Mouse (Mus musculus): ENCODE measurements around the gene Crat. TPM values are rescaled to one million over a fixed set of nuclear protein-coding genes. Genes with fewer than 3 reads are reported as not detected.

The Crat gene
- polyA plus RNA-seq, 1 experiment, result not detected

DNA sequence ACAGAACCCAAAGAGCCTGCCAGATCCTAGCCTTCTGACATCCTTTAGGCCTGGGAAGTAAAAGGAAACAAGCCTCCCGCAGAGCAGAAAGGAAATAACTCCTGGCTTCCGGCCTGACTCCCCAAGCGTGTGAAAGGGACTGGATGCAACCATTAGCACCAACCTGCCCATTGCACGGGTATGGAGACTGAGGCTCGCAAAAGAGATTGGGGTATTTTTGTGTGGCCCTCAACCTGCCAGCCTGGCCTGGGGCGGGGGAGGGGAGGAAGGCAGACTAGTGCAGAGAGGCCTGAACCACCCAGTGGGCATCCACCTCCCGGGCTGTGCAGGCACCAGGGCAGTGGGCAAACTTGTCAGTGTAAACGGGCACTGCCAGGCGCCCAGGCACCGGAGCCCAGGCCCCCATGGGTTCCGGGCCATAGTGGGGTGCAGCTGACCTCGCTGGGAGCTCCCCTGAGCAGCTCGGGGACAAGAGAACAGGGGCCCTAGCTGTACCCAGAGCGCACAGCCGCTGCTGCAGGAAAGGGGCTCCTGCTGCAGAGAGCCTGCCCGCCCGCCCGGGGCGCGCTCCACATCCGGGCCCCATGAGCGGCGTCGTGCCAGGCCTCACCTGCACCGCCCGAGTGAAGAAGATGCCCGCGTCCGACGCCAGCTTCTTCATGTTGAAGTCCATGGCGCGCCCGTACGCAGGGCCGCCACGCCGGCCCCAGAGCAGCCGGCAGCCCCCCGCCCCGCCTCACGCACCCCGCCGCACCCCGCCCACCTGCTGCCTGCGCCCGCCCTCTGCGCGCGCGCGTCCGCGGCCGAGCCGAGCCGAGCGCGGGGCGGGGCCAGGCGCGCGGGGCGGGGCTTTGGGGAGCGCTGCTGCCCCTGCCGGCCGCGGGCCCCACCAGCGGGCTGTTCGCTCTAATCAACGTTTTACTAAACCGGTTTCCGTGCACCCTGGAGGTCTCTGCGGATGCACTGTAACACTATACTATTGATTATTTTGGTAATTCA is 56.8 kb downstream of the Crat start, which contains the start of gene Sh3glb2:
Gene Sh3glb2, minus strand, starts transcription at position 805 of the 999 bp plus-strand sequence.
- Histone ChIP-seq H3K27ac (ENCODE audit: insufficient read depth, low read depth, low read length) (peak within 1 kb of the TSS; percentile 90), H3K4me3 (ENCODE audit: insufficient read depth, low read depth, low read length) (peak within 1 kb of the TSS; percentile 65), H3K4me1 (ENCODE audit: control insufficient read depth, insufficient read depth, low read length) (peaks cover 42% of the 10 kb centered on the region)
- TF ChIP-seq CTCF (IDR thresholded peaks at IDR 0.05; ENCODE audit: insufficient read depth, low read depth, low read length), result peak; percentile 21; the same call in 1 of the 2 replicates
- TF ChIP-seq POLR2A (IDR thresholded peaks at IDR 0.05; ENCODE audit: insufficient read depth, low read depth, low read length), result peak; percentile 56; the same call in 1 of the 2 replicates
- WGBS, result under 1% methylated on average over 73 of the region's 73 CpGs

DNA sequence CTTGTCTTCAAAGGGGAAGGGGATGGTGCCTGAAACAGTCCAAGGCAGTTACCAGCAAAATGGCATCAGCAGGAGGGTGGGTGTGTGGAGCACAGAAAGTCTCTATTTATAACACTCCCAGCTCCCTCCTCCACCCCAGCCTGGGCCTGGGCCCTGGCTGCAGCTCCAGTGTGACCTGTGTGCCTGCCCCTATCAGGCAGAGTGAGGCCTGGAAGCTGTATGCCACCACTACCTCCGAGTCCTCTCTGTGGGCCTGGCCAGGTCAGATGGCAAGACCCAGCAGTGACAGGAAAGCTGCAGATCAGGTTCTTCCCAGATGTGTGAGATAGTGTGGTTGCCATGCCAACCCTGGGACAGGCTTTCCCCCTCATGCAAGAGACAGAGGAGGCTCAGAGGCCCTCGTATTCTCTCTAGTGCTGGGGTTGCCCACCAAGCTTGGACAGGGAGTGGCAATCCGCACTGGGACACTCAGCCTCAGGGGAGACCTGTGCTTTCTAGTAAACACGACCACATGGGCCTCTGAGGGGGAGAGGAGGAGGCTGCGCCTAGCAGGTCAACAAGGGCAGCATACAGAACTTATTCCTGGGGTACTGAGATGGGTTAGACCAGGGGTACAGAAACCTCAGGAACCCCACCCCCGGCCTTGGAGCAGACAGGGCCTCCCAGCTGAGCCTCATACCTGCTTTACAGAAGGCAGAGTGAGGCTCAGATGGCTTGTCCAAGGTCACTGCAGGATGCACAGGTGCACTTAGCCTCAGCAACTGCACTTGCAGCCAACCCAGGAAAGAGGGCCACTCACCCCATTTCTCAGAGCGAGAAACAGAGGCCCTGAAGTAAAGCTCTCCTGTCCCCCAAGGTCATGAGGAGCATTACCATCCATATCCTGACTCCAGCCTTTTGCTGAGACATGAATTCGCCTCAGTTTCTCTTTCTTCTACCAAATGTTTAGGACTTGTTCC is 57.8 kb downstream of the Crat start:
- no peak for TF ChIP-seq CTCF (IDR thresholded peaks at IDR 0.05; ENCODE audit: insufficient read depth, low read depth, low read length)
- TF ChIP-seq POLR2A (IDR thresholded peaks at IDR 0.05; ENCODE audit: insufficient read depth, low read depth, low read length), result no peak
- H3K4me1 ChIP-seq (ENCODE audit: control insufficient read depth, insufficient read depth, low read length), result peaks cover 42% of the 10 kb centered on the region
- H3K4me3 ChIP-seq (ENCODE audit: insufficient read depth, low read depth, low read length), result peak overlapping the region; percentile 65
- WGBS, result 38% methylated on average over 8 of the region's 8 CpGs
- H3K27ac ChIP-seq (ENCODE audit: insufficient read depth, low read depth, low read length), result peak overlapping the region; percentile 90

DNA sequence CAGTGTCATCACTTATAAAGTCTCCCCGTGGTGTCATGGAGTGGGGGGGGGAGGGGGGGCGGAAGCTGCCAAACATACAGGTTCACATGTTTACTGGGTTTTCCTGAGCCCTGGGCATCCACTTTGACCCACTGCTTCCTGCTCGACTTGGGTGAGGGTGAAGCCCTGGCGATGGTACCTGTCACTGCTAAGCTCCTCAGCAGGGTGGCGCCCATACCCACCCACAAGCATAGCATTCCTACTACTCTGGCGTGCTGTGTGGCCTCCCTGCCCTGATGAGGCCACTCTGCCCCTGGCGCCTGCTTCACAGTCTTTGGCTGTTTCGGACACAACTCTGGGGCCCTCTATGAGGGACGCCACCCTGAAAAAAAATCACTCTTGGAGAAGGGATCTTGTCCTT is 58.7 kb downstream of the Crat start:
- Histone ChIP-seq H3K27ac (ENCODE audit: insufficient read depth, low read depth, low read length) (peak overlapping the region; percentile 90), H3K4me3 (ENCODE audit: insufficient read depth, low read depth, low read length) (peak overlapping the region; percentile 65), H3K4me1 (ENCODE audit: control insufficient read depth, insufficient read depth, low read length) (peaks cover 42% of the 10 kb centered on the region)
- 57% methylated on average over 9 of the region's 9 CpGs for WGBS
- TF ChIP-seq POLR2A (IDR thresholded peaks at IDR 0.05; ENCODE audit: insufficient read depth, low read depth, low read length) (no peak), CTCF (IDR thresholded peaks at IDR 0.05; ENCODE audit: insufficient read depth, low read depth, low read length) (no peak)

DNA sequence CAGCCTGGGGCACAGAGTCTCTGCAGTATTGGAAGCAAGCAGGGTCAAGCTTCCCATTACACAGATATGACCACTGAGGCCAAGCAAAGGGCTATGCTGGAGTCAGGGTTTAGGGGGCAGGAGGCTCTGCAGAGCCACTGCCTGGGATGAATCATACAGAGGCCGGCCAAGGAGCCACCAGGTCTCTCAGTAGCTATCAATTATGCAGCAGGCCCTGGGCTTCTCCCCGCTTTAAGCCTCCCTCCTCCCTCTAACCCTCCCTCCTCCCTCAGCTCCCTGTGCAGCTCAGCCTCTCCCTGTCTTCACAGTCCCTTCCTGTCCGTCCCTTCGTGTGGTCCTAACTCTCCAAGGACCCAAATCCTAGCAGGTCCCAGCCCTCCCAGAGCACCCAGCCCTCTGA is 59.3 kb downstream of the Crat start:
- Histone ChIP-seq H3K4me1 (ENCODE audit: control insufficient read depth, insufficient read depth, low read length) (peaks cover 42% of the 10 kb centered on the region), H3K27ac (ENCODE audit: insufficient read depth, low read depth, low read length) (no peak overlapping the region), H3K4me3 (ENCODE audit: insufficient read depth, low read depth, low read length) (peak overlapping the region; percentile 15; the same call in 1 of the 2 replicates)
- 22% methylated on average over 4 of the region's 4 CpGs for WGBS
- no peak for TF ChIP-seq CTCF (IDR thresholded peaks at IDR 0.05; ENCODE audit: insufficient read depth, low read depth, low read length)
- no peak for TF ChIP-seq POLR2A (IDR thresholded peaks at IDR 0.05; ENCODE audit: insufficient read depth, low read depth, low read length)

DNA sequence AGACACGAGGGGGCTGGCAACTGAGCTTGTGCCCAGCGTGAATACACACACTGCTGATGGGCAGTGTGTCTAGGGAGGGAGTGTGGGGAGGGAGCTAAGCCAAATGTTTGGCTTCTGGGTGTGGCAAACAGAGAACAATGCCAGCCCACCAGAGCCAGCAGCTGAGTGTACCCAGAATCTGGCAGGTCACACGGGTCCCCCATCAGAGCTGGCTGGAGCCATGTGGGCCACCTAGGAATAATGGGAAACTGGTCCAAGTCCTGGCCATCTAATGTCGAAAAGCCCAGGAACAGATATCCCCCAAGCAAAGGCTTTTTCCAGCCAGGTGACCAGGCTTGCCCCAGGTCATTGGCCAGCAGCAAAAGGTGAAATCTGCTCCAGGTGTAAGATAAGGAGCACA is 59.8 kb downstream of the Crat start:
- no peak overlapping the region for H3K4me3 ChIP-seq (ENCODE audit: insufficient read depth, low read depth, low read length)
- no peak for TF ChIP-seq POLR2A (IDR thresholded peaks at IDR 0.05; ENCODE audit: insufficient read depth, low read depth, low read length)
- H3K4me1 ChIP-seq (ENCODE audit: control insufficient read depth, insufficient read depth, low read length), result peaks cover 42% of the 10 kb centered on the region
- WGBS, result 19% methylated on average over 4 of the region's 4 CpGs
- no peak overlapping the region for H3K27ac ChIP-seq (ENCODE audit: insufficient read depth, low read depth, low read length)

DNA sequence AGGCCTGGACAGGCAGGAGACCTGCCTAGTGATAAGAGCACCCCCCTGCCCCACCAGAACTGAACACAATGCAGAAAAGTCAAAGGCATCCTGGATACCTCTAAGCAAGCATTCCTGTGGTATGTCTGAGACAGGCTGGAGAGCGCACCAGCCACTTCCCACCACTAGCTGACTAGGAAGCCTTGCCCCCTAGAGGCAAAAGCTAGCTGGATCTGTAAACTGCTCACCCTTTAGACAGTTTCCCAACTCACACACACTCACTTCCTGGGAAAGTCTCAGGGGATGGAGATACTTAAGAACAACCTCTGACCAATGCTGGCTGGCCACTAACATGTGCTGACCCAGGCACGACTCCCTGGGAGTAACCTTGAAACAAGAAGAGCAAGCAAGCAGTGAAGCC is 64.5 kb downstream of the Crat start:
- TF ChIP-seq POLR2A (IDR thresholded peaks at IDR 0.05; ENCODE audit: insufficient read depth, low read depth, low read length) (no peak), CTCF (IDR thresholded peaks at IDR 0.05; ENCODE audit: insufficient read depth, low read depth, low read length) (no peak)
- 71% methylated on average over 2 of the region's 2 CpGs for WGBS
- H3K4me1 ChIP-seq (ENCODE audit: control insufficient read depth, insufficient read depth, low read length), result peaks cover 16% of the 10 kb centered on the region
- no peak overlapping the region for H3K4me3 ChIP-seq (ENCODE audit: insufficient read depth, low read depth, low read length)
- H3K27ac ChIP-seq (ENCODE audit: insufficient read depth, low read depth, low read length), result no peak overlapping the region

Other genes starting within 250 kb of the Crat start
- gene Endog, start 244.3 kb downstream of the Crat start, polyA plus RNA-seq (2012; ENCODE audit: insufficient read depth, insufficient read length, low replicate concordance, missing spikeins), result not detected in 2 replicates
- not detected in 2 replicates for gene Spout1, start 237.4 kb downstream of the Crat start, polyA plus RNA-seq (2012; ENCODE audit: insufficient read depth, insufficient read length, low replicate concordance, missing spikeins)
- gene Kyat1, start 210.0 kb downstream of the Crat start, polyA plus RNA-seq (2012; ENCODE audit: insufficient read depth, insufficient read length, low replicate concordance, missing spikeins), result not detected in 2 replicates
- not detected in 2 replicates for gene Lrrc8a, start 178.1 kb downstream of the Crat start, polyA plus RNA-seq (2012; ENCODE audit: insufficient read depth, insufficient read length, low replicate concordance, missing spikeins)
- gene Gm28035, start 175.2 kb downstream of the Crat start, polyA plus RNA-seq (2012; ENCODE audit: insufficient read depth, insufficient read length, low replicate concordance, missing spikeins), result not detected in 2 replicates
- not detected in 2 replicates for gene Phyhd1, start 149.6 kb downstream of the Crat start, polyA plus RNA-seq (2012; ENCODE audit: insufficient read depth, insufficient read length, low replicate concordance, missing spikeins)
- gene Gm28038, start 134.8 kb downstream of the Crat start, polyA plus RNA-seq (2012; ENCODE audit: insufficient read depth, insufficient read length, low replicate concordance, missing spikeins), result not detected in 2 replicates
- not detected in 2 replicates for gene Dolk, start 129.5 kb downstream of the Crat start, polyA plus RNA-seq (2012; ENCODE audit: insufficient read depth, insufficient read length, low replicate concordance, missing spikeins)
- not detected in 2 replicates for gene Nup188, start 129.4 kb downstream of the Crat start, polyA plus RNA-seq (2012; ENCODE audit: insufficient read depth, insufficient read length, low replicate concordance, missing spikeins)
- 562 TPM in 1 of 2 replicates, not detected in the other for gene Sh3glb2, start 56.5 kb downstream of the Crat start, polyA plus RNA-seq (2012; ENCODE audit: insufficient read depth, insufficient read length, low replicate concordance, missing spikeins)
- not detected in 2 replicates for gene Miga2, start 51.6 kb downstream of the Crat start, polyA plus RNA-seq (2012; ENCODE audit: insufficient read depth, insufficient read length, low replicate concordance, missing spikeins)
- gene Dolpp1, start 23.6 kb downstream of the Crat start, polyA plus RNA-seq (2012; ENCODE audit: insufficient read depth, insufficient read length, low replicate concordance, missing spikeins), result not detected in 2 replicates
- not detected in 2 replicates for gene Ptpa, start 226 bp upstream of the Crat start, polyA plus RNA-seq (2012; ENCODE audit: insufficient read depth, insufficient read length, low replicate concordance, missing spikeins)
- gene Ier5l, start 58.4 kb upstream of the Crat start, polyA plus RNA-seq (2012; ENCODE audit: insufficient read depth, insufficient read length, low replicate concordance, missing spikeins), result not detected in 2 replicates
- gene Cstad, start 179.2 kb upstream of the Crat start, polyA plus RNA-seq (2012; ENCODE audit: insufficient read depth, insufficient read length, low replicate concordance, missing spikeins), result not detected in 2 replicates